Comparison of ENCODE assay signal across 9 mouse cellular contexts in the genomic region with DNA sequence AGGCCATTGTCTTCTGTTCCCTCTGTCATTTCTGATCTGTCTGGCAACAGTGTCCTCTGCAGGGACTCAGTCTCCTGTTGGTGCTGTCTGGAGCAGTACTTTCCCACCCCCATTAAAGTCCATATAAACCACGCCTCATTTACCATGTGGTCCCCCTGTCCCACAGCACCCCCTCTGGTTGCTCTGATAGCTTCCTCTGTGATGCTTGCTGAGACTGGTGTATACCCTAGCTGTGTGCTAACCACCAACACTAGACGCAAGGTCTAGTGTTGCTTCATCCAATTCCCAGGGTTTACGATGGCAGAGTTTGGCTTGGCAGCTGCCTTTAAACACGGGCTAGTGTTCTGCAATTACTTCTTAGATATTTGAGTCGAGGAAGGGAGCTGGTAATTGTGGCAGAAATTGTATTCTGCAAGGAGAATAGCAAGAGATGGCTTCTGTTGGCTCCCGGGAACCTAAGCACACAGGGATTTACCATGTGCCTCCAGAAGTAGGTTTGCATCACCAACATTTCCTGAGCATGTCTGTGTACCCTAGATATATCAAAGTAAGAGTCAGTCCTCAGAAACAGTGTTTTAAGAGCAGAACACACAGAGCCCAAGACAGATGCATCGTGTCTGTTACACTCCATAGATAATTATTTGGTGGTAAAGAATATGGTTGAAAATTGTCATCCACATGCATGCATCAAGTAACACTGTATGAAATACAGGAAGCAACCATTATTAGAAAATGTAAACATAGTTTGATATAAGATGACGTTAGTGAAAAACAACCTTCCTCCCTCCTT.
DNase-seq lines count a peak whose midpoint lies in the region; TF ChIP-seq lines count a peak whose summit lies in the region.
"Had no signal": no experiment of that assay in that cellular context is flagged by ENCODE, and none has a peak within 500 bp of the region (broad histone marks: within the 10 kb centered on the region; RNA-seq: fewer than 3 reads in every experiment).

No protein-coding gene starts in this region.

- no peaks in the 10 kb centered on the region for H3K27me3 ChIP-seq in heart, adult 2 months (ENCODE audit: control insufficient read depth, insufficient read depth, low read length)
- H3K27me3 ChIP-seq in testis, adult 2 months (ENCODE audit: control insufficient read depth, insufficient read depth, low read length), result no peaks in the 10 kb centered on the region
- H3K27me3 ChIP-seq: liver, embryonic 13.5 days had no signal

- no peak for TF ChIP-seq EP300 in heart, adult 2 months (IDR thresholded peaks at IDR 0.05; ENCODE audit: insufficient read depth, low read depth, low read length)

- TF ChIP-seq POLR2A in heart, adult 2 months (IDR thresholded peaks at IDR 0.05; ENCODE audit: insufficient read depth, low read depth, low read length), result no peak
- no peak for TF ChIP-seq POLR2A in testis, adult 2 months (IDR thresholded peaks at IDR 0.05; ENCODE audit: control insufficient read depth, low read depth, low read length)
- no peak for TF ChIP-seq POLR2A in lung, adult 2 months (IDR thresholded peaks at IDR 0.05; ENCODE audit: borderline replicate concordance, extremely low read depth, low read depth, low read length)

- no peaks in the 10 kb centered on the region for H3K79me2 ChIP-seq in heart, adult 2 months (replicated peaks; ENCODE audit: control insufficient read depth, insufficient read depth, low read length)

- no peaks in the 10 kb centered on the region for H3K36me3 ChIP-seq in heart, adult 2 months (ENCODE audit: control insufficient read depth, insufficient read depth, low read length)
- H3K36me3 ChIP-seq in testis, adult 2 months (ENCODE audit: control insufficient read depth, insufficient read depth, low read length), result no peaks in the 10 kb centered on the region

- DNase-seq in heart, adult 2 months, result no peak
- DNase-seq in heart, postnatal 4 days, result no peak
- DNase-seq in testis, postnatal 14 days (ENCODE audit: low spot score), result no peak
- DNase-seq in lung, adult 2 months, result no peak
- peak; percentile 29 to 31 for DNase-seq in thymus, postnatal 36 days
- DNase-seq in frontal cortex, postnatal 14 days (ENCODE audit: low spot score in 2 of 2), result no peak
- no peak for DNase-seq in MN1 (ENCODE audit: low spot score)
- DNase-seq: liver, embryonic 13.5 days had no signal

- no peak overlapping the region for H3K9ac ChIP-seq in heart, adult 2 months (ENCODE audit: low read depth, low read length)
- H3K9ac ChIP-seq: liver, embryonic 13.5 days had no signal

- intact Hi-C loops in heart, adult 2 months (cut with DNase I), result no loop called here

- H3K4me1 ChIP-seq in heart, adult 2 months (ENCODE audit: control insufficient read depth, insufficient read depth, low read length), result no peaks in the 10 kb centered on the region
- H3K4me1 ChIP-seq in testis, adult 2 months (ENCODE audit: control insufficient read depth, insufficient read depth, low read length), result no peaks in the 10 kb centered on the region
- no peaks in the 10 kb centered on the region; the same call in 1 of the 2 replicates for H3K4me1 ChIP-seq in lung, adult 2 months (ENCODE audit: control insufficient read depth, insufficient read depth, low read length)

- H3K27ac ChIP-seq in heart, adult 2 months, result no peak overlapping the region
- no peak overlapping the region for H3K27ac ChIP-seq in testis, adult 2 months (ENCODE audit: control insufficient read depth, insufficient read depth, low read depth, low read length)
- H3K27ac ChIP-seq: liver, embryonic 13.5 days had no signal

- TF ChIP-seq CTCF in heart, adult 2 months (IDR thresholded peaks at IDR 0.05), result peak; percentile 32
- TF ChIP-seq CTCF in testis, adult 2 months (IDR thresholded peaks at IDR 0.05; ENCODE audit: control insufficient read depth, insufficient read depth, insufficient replicate concordance, low read depth, low read length), result peak; percentile 7; the same call in 1 of the 2 replicates
- 0 out of 2 replicates have a peak, but pooled peaks have one; percentile 12 for TF ChIP-seq CTCF in lung, adult 2 months (IDR thresholded peaks at IDR 0.05; ENCODE audit: insufficient read depth, low read length)

- WGBS in heart, adult 2 months, result 80% methylated on average over 8 of the region's 8 CpGs
- 61% methylated on average over 8 of the region's 8 CpGs for WGBS in lung, adult 2 months

- H3K4me3 ChIP-seq in heart, adult 2 months, result no peak overlapping the region
- no peak overlapping the region for H3K4me3 ChIP-seq in testis, adult 2 months (ENCODE audit: control insufficient read depth, low read depth, low read length)
- H3K4me3 ChIP-seq in lung, adult 2 months (replicated peaks; ENCODE audit: extremely low read depth, low read depth, low read length), result no peak overlapping the region
- H3K4me3 ChIP-seq: liver, embryonic 13.5 days had no signal

Comparison
In these comparisons a context has a peak if more than half of its experiments do, and no peak if none do; other contexts are left out.
1. DNase-seq: peak in thymus, postnatal 36 days (2 of 2); none in heart, adult 2 months (0 of 2), heart, postnatal 4 days (single experiment), testis, postnatal 14 days (single experiment), lung, adult 2 months (single experiment), frontal cortex, postnatal 14 days (0 of 2) and MN1 (single experiment).
2. Peak in every context shown above with its lines, with median percentiles within 50 percentile points of each other: CTCF ChIP-seq.